Mouse (Mus musculus): ENCODE results near the gene Vcam1.

- no peak for TF ChIP-seq CTCF (IDR thresholded peaks at IDR 0.05)
- no peak for TF ChIP-seq EP300 (IDR thresholded peaks at IDR 0.05)
Measured at GRCm38 (mm10) chr3:116062141-116062540, 67.3 kb downstream of the Vcam1 start.

All from lung, postnatal 0 days (tissue).